Mouse (Mus musculus): ENCODE data around the gene Dnah6. TPM values are rescaled to one million over a fixed set of nuclear protein-coding genes. Genes with fewer than 3 reads are reported as not detected.
A peak's percentile ranks its signal among the peaks of the same experiment; 100 is the strongest.

Dnah6 gene
- polyA plus RNA-seq, 1 experiment from 2014 or later: 0.95 TPM

DNA sequence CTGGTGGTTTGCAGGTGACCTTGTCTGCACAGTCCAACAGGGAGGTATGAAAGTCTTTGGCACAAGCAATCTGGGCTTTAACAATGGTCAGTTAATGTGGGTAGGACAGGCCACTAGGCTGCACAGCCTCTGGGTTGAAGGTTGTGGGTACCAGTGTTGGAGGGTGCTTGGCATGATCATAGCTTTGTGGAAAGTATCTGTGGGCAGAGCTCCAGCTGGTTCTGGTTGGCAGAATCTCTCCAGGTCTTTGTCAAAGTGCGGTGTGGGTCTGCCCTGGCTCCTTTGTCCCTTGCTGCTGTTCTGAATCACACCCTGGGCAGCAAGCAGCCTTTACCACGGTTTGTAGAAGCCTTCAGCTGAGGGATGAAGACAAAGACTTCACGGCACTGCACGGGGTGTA is 238.9 kb downstream of the Dnah6 start:
- Histone ChIP-seq H3K9ac (replicated peaks; ENCODE audit: low read depth) (no peak overlapping the region), H3K9me3 (ENCODE audit: low read length) (no peaks in the 10 kb centered on the region), H3K27ac (ENCODE audit: low read length) (no peak overlapping the region), H3K4me3 (ENCODE audit: low read depth, low read length) (no peak overlapping the region), H3K4me2 (replicated peaks; ENCODE audit: low read depth, low read length) (no peak overlapping the region), H3K4me1 (ENCODE audit: insufficient read depth, low read depth, low read length) (no peaks in the 10 kb centered on the region), H3K36me3 (ENCODE audit: insufficient read depth, low read length) (no peaks in the 10 kb centered on the region), H3K27me3 (replicated peaks; ENCODE audit: insufficient read depth, low read length) (no peaks in the 10 kb centered on the region)
- TF ChIP-seq EP300 (IDR thresholded peaks at IDR 0.05): no peak
- no peak for TF ChIP-seq CTCF (IDR thresholded peaks at IDR 0.05)
- 76% methylated on average over 4 of the region's 4 CpGs for WGBS
- ATAC-seq (no peak), DNase-seq (ENCODE audit: low spot score) (no peak)

DNA sequence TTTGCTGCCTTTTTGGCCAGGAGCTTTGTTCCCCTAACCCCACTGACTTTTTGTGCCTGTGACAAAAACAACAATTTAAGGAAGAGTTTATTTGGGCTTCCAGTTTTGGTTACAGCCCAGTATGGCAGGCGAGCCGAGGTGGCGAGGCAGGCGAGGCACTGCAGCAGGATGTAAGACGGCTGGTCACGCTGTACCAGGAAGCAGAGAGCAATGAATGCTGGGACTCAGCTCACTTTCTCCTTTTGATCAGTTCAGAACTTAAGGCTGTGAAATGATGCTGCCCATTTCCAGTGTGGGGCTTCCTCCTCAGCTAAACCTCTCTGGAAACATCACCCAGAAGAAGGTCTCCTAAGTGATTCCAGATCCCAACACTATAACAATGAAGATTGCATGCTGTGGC is 239.6 kb downstream of the Dnah6 start:
- H3K27ac ChIP-seq (ENCODE audit: low read length): no peak overlapping the region; the same call in 1 of the 2 replicates
- ATAC-seq: no peak; the same call in 1 of the 2 replicates
- TF ChIP-seq EP300 (IDR thresholded peaks at IDR 0.05): no peak
- no peak for TF ChIP-seq CTCF (IDR thresholded peaks at IDR 0.05)
- no peaks in the 10 kb centered on the region for H3K27me3 ChIP-seq (replicated peaks; ENCODE audit: insufficient read depth, low read length)
- no peak overlapping the region for H3K4me2 ChIP-seq (replicated peaks; ENCODE audit: low read depth, low read length)
- no peak overlapping the region for H3K9ac ChIP-seq (replicated peaks; ENCODE audit: low read depth)
- H3K9me3 ChIP-seq (ENCODE audit: low read length): no peaks in the 10 kb centered on the region
- DNase-seq (ENCODE audit: low spot score): no peak
- no peaks in the 10 kb centered on the region for H3K4me1 ChIP-seq (ENCODE audit: insufficient read depth, low read depth, low read length)
- H3K36me3 ChIP-seq (ENCODE audit: insufficient read depth, low read length): no peaks in the 10 kb centered on the region
- 34% methylated on average over 6 of the region's 6 CpGs for WGBS
- H3K4me3 ChIP-seq (ENCODE audit: low read depth, low read length): no peak overlapping the region

DNA sequence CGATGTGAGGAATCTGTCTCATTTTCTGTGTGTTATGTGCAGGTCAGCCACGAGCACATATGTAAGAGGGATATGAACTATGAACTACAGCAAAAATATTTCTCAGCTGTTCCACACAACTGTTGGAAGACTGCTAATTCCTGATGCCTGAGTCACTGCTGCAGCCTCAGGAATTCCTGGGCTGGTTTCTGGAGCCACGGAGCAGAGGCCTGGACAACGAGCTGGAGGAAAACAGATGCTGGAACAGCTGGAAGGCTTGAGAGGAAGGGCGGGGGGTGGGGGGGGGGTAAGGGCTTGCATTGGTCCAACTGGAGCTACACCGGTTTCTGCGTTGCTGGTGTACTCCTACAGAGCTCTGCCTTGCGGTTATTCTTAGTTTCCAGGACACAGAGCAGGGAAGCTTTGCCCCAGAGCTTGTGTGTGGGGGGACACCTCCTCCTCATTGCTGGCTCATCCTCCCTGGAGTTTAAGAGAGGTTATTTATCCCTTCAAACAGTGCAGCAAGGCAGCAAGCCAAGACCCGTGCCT is 240.3 kb downstream of the Dnah6 start:
- TF ChIP-seq EP300 (IDR thresholded peaks at IDR 0.05): no peak; the same call in 1 of the 2 replicates
- no peak for TF ChIP-seq CTCF (IDR thresholded peaks at IDR 0.05)
- no peak overlapping the region for H3K4me3 ChIP-seq (ENCODE audit: low read depth, low read length)
- no peaks in the 10 kb centered on the region for H3K4me1 ChIP-seq (ENCODE audit: insufficient read depth, low read depth, low read length)
- ATAC-seq: peak; percentile 92
- peak; percentile 92 for DNase-seq (ENCODE audit: low spot score)
- H3K9me3 ChIP-seq (ENCODE audit: low read length): no peaks in the 10 kb centered on the region
- H3K36me3 ChIP-seq (ENCODE audit: insufficient read depth, low read length): no peaks in the 10 kb centered on the region
- 25% methylated on average over 9 of the region's 9 CpGs for WGBS
- H3K9ac ChIP-seq (replicated peaks; ENCODE audit: low read depth): no peak overlapping the region
- peak overlapping the region; percentile 48; the same call in 1 of the 2 replicates for H3K27ac ChIP-seq (ENCODE audit: low read length)
- H3K4me2 ChIP-seq (replicated peaks; ENCODE audit: low read depth, low read length): no peak overlapping the region
- no peaks in the 10 kb centered on the region for H3K27me3 ChIP-seq (replicated peaks; ENCODE audit: insufficient read depth, low read length)

DNA sequence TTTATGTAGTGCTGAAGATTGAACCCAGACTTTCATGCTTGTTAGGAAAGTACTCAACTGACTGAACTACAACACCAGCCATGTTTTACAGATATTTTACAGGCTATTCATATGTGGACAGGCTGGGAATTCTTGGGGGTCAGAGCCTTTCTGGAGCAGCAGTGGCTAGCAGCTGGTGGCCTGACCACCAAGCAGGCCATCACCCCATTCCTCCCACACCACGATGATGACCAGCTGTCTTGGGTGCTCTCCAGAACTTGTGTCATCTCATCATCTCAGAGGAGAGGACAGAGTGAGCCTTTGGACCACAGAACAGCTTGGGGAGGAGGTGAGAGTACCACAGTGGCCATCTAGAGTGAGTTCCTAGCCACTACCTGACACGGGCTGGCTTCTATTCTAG is 244.6 kb downstream of the Dnah6 start:
- DNase-seq (ENCODE audit: low spot score): peak; percentile 57
- Histone ChIP-seq H3K9ac (replicated peaks; ENCODE audit: low read depth) (no peak overlapping the region), H3K27me3 (replicated peaks; ENCODE audit: insufficient read depth, low read length) (no peaks in the 10 kb centered on the region), H3K9me3 (ENCODE audit: low read length) (no peaks in the 10 kb centered on the region), H3K36me3 (ENCODE audit: insufficient read depth, low read length) (no peaks in the 10 kb centered on the region), H3K4me3 (ENCODE audit: low read depth, low read length) (no peak overlapping the region), H3K4me1 (ENCODE audit: insufficient read depth, low read depth, low read length) (no peaks in the 10 kb centered on the region), H3K27ac (ENCODE audit: low read length) (no peak overlapping the region), H3K4me2 (replicated peaks; ENCODE audit: low read depth, low read length) (no peak overlapping the region)
- WGBS: 64% methylated on average over 2 of the region's 2 CpGs
- ATAC-seq: peak; percentile 49
- TF ChIP-seq EP300 (IDR thresholded peaks at IDR 0.05) (no peak), CTCF (IDR thresholded peaks at IDR 0.05) (no peak)

DNA sequence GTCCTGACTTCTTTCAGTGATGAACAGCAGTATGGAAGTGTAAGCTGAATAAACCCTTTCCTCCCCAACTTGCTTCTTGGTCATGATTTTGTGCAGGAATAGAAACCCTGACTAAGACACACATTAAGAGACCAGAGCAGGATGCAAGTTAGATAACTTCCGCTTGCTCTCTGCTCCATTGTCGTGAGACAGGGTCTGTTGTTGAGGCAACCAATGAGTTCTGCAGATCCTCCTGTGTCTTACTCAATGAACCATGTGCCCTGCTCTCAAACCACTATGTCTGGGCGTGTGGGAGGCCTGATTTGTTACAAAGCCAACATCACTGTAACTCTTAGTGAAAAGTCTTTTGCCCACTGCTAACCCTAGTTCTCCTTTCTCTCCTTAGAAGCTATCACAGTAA is 250.4 kb downstream of the Dnah6 start:
- TF ChIP-seq EP300 (IDR thresholded peaks at IDR 0.05): no peak
- TF ChIP-seq CTCF (IDR thresholded peaks at IDR 0.05): no peak
- no peak for ATAC-seq
- H3K4me2 ChIP-seq (replicated peaks; ENCODE audit: low read depth, low read length): no peak overlapping the region
- no peaks in the 10 kb centered on the region for H3K9me3 ChIP-seq (ENCODE audit: low read length)
- no peak overlapping the region for H3K4me3 ChIP-seq (ENCODE audit: low read depth, low read length)
- no peak overlapping the region for H3K27ac ChIP-seq (ENCODE audit: low read length)
- no peak for DNase-seq (ENCODE audit: low spot score)
- H3K36me3 ChIP-seq (ENCODE audit: insufficient read depth, low read length): no peaks in the 10 kb centered on the region
- 68% methylated on average over 3 of the region's 3 CpGs for WGBS
- H3K9ac ChIP-seq (replicated peaks; ENCODE audit: low read depth): no peak overlapping the region
- no peaks in the 10 kb centered on the region for H3K4me1 ChIP-seq (ENCODE audit: insufficient read depth, low read depth, low read length)
- H3K27me3 ChIP-seq (replicated peaks; ENCODE audit: insufficient read depth, low read length): no peaks in the 10 kb centered on the region

DNA sequence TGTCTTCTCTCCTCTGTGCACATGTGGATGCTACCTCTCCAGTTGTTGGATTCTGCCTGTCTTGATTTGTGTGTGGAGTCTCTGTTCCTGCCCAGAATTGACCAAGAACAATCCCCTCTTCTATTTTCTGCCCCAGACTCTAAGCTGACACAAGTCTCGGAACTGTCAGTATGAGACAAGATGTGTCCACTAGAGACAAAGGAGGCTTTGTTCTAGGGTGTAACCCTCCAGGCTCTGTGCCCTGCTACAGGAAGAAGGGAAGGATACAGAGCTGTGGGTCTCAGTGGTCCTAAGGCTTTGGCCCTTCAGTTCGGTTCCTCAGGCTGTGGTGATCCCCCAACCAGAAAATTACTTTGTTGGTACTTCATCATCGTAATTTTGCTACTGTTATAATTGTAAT is 251.7 kb downstream of the Dnah6 start:
- H3K9me3 ChIP-seq (ENCODE audit: low read length): no peaks in the 10 kb centered on the region
- H3K4me1 ChIP-seq (ENCODE audit: insufficient read depth, low read depth, low read length): no peaks in the 10 kb centered on the region
- H3K4me2 ChIP-seq (replicated peaks; ENCODE audit: low read depth, low read length): no peak overlapping the region
- no peak overlapping the region for H3K4me3 ChIP-seq (ENCODE audit: low read depth, low read length)
- no peak for DNase-seq (ENCODE audit: low spot score)
- TF ChIP-seq EP300 (IDR thresholded peaks at IDR 0.05) (no peak), CTCF (IDR thresholded peaks at IDR 0.05) (no peak)
- no peak overlapping the region for H3K9ac ChIP-seq (replicated peaks; ENCODE audit: low read depth)
- no peaks in the 10 kb centered on the region for H3K27me3 ChIP-seq (replicated peaks; ENCODE audit: insufficient read depth, low read length)
- WGBS: 84% methylated on average over 3 of the region's 3 CpGs
- no peak overlapping the region for H3K27ac ChIP-seq (ENCODE audit: low read length)
- ATAC-seq: no peak
- no peaks in the 10 kb centered on the region for H3K36me3 ChIP-seq (ENCODE audit: insufficient read depth, low read length)

Other genes starting within 250 kb of the Dnah6 start
- 126 and 140 TPM in 2 replicates for gene Suclg1, start 26.7 kb upstream of the Dnah6 start, polyA plus RNA-seq (2015; fragmentation: Nextera tagmentation; extraction: Ambion mirVana)
- not detected in 2 replicates for gene 4931417E11Rik, start 248.0 kb upstream of the Dnah6 start, polyA plus RNA-seq (2015; fragmentation: Nextera tagmentation; extraction: Ambion mirVana)

Measured in lung, postnatal 0 days (tissue).